Mouse (Mus musculus): Measurements from ENCODE around the gene Lhfpl3. TPM values are rescaled to one million over a fixed set of nuclear protein-coding genes. Genes with fewer than 3 reads are reported as not detected.

Lhfpl3 gene
- polyA plus RNA-seq, 1 experiment from 2014 or later = 22.4 TPM

- Histone ChIP-seq H3K27ac (replicated peaks) (no peak overlapping the region), H3K4me2 (no peak overlapping the region), H3K27me3 (no peaks in the 10 kb centered on the region), H3K4me3 (no peak overlapping the region), H3K9me3 (no peaks in the 10 kb centered on the region), H3K9ac (no peak overlapping the region), H3K36me3 (no peaks in the 10 kb centered on the region), H3K4me1 (replicated peaks) (peaks cover 14% of the 10 kb centered on the region)
- WGBS = 76% methylated on average over 1 of the region's 1 CpGs
- no peak for ATAC-seq (ENCODE audit: low FRiP score, low read depth)
Measured at GRCm38 (mm10) chr5:23166658-23167057, 420.8 kb downstream of the Lhfpl3 start.

GRCm38 (mm10) chr5:23189633-23190032 is 443.8 kb downstream of the Lhfpl3 start:
- Histone ChIP-seq H3K4me3 (no peak overlapping the region), H3K9me3 (no peaks in the 10 kb centered on the region), H3K4me1 (replicated peaks) (no peaks in the 10 kb centered on the region), H3K27ac (replicated peaks) (no peak overlapping the region), H3K9ac (no peak overlapping the region), H3K36me3 (no peaks in the 10 kb centered on the region), H3K4me2 (no peak overlapping the region), H3K27me3 (no peaks in the 10 kb centered on the region)
- ATAC-seq (ENCODE audit: low FRiP score, low read depth) = no peak
- 86% methylated on average over 6 of the region's 6 CpGs for WGBS

- Histone ChIP-seq H3K27me3 (no peaks in the 10 kb centered on the region), H3K36me3 (no peaks in the 10 kb centered on the region), H3K4me3 (no peak overlapping the region), H3K27ac (replicated peaks) (no peak overlapping the region), H3K4me2 (no peak overlapping the region), H3K4me1 (replicated peaks) (0 out of 2 replicates have a peak, but pooled peaks cover 4% of the 10 kb centered on the region), H3K9ac (no peak overlapping the region), H3K9me3 (no peaks in the 10 kb centered on the region)
- ATAC-seq (ENCODE audit: low FRiP score, low read depth) = peak; percentile 48; the same call in 1 of the 2 replicates
- WGBS = 46% methylated on average over 4 of the region's 4 CpGs
Measured at GRCm38 (mm10) chr5:23196879-23197278, 451.0 kb downstream of the Lhfpl3 start.

GRCm38 (mm10) chr5:23213086-23213485 is 467.2 kb downstream of the Lhfpl3 start:
- Histone ChIP-seq H3K36me3 (no peaks in the 10 kb centered on the region), H3K9ac (no peak overlapping the region), H3K9me3 (no peaks in the 10 kb centered on the region), H3K4me2 (no peak overlapping the region), H3K27me3 (no peaks in the 10 kb centered on the region), H3K4me1 (replicated peaks) (no peaks in the 10 kb centered on the region), H3K4me3 (no peak overlapping the region), H3K27ac (replicated peaks) (no peak overlapping the region)
- no peak for ATAC-seq (ENCODE audit: low FRiP score, low read depth)
- 73% methylated on average over 5 of the region's 5 CpGs for WGBS

- Histone ChIP-seq H3K9ac (no peak overlapping the region), H3K27me3 (no peaks in the 10 kb centered on the region), H3K9me3 (no peaks in the 10 kb centered on the region), H3K4me3 (no peak overlapping the region), H3K4me1 (replicated peaks) (no peaks in the 10 kb centered on the region), H3K27ac (replicated peaks) (no peak overlapping the region), H3K36me3 (no peaks in the 10 kb centered on the region), H3K4me2 (no peak overlapping the region)
- no peak for ATAC-seq (ENCODE audit: low FRiP score, low read depth)
- 92% methylated on average over 3 of the region's 3 CpGs for WGBS
Measured at GRCm38 (mm10) chr5:23214646-23215045, 468.8 kb downstream of the Lhfpl3 start.

- ATAC-seq (ENCODE audit: low FRiP score, low read depth) = no peak
- no peaks in the 10 kb centered on the region for H3K27me3 ChIP-seq
- H3K4me1 ChIP-seq (replicated peaks) = 0 out of 2 replicates have a peak, but pooled peaks cover 2% of the 10 kb centered on the region
- no peaks in the 10 kb centered on the region for H3K9me3 ChIP-seq
- WGBS = 88% methylated on average over 1 of the region's 1 CpGs
- H3K4me2 ChIP-seq = no peak overlapping the region
- no peak overlapping the region for H3K27ac ChIP-seq (replicated peaks)
- no peak overlapping the region for H3K9ac ChIP-seq
- H3K36me3 ChIP-seq = no peaks in the 10 kb centered on the region
- H3K4me3 ChIP-seq = no peak overlapping the region
Measured at GRCm38 (mm10) chr5:23219655-23220054, 473.8 kb downstream of the Lhfpl3 start.

- 18% methylated on average over 14 of the region's 14 CpGs for WGBS
- 0 out of 2 replicates have a peak overlapping the region, but pooled peaks have one; percentile 31 for H3K27ac ChIP-seq (replicated peaks)
Measured at GRCm38 (mm10) chr5:23224759-23225536, 479.1 kb downstream of the Lhfpl3 start.

GRCm38 (mm10) chr5:23225621-23226020 is 479.8 kb downstream of the Lhfpl3 start:
- H3K4me2 ChIP-seq = peak overlapping the region; percentile 55
- H3K27ac ChIP-seq (replicated peaks) = no peak overlapping the region
- no peaks in the 10 kb centered on the region for H3K36me3 ChIP-seq
- no peak overlapping the region for H3K9ac ChIP-seq
- no peaks in the 10 kb centered on the region for H3K27me3 ChIP-seq
- 20% methylated on average over 8 of the region's 8 CpGs for WGBS
- no peak overlapping the region for H3K4me3 ChIP-seq
- ATAC-seq (ENCODE audit: low FRiP score, low read depth) = peak; percentile 49; the same call in 1 of the 2 replicates
- H3K9me3 ChIP-seq = no peaks in the 10 kb centered on the region
- 0 out of 2 replicates have a peak, but pooled peaks cover 6% of the 10 kb centered on the region for H3K4me1 ChIP-seq (replicated peaks)

More at GRCm38 (mm10) chr5:23224759-23225536, 479.1 kb downstream of the Lhfpl3 start:
- peak overlapping the region; percentile 36 for H3K4me3 ChIP-seq
- H3K27me3 ChIP-seq = no peaks in the 10 kb centered on the region
- H3K4me1 ChIP-seq (replicated peaks) = 0 out of 2 replicates have a peak, but pooled peaks cover 6% of the 10 kb centered on the region
- H3K9ac ChIP-seq = peak overlapping the region; percentile 37; the same call in 1 of the 2 replicates
- no peaks in the 10 kb centered on the region for H3K9me3 ChIP-seq
- ATAC-seq (ENCODE audit: low FRiP score, low read depth) = peak; percentile 89
- H3K4me2 ChIP-seq = peak overlapping the region; percentile 55
- H3K36me3 ChIP-seq = no peaks in the 10 kb centered on the region

GRCm38 (mm10) chr5:23226753-23227152 is 480.9 kb downstream of the Lhfpl3 start:
- ATAC-seq (ENCODE audit: low FRiP score, low read depth) = no peak
- no peak overlapping the region for H3K9ac ChIP-seq

GRCm38 (mm10) chr5:23246974-23247373 is 501.1 kb downstream of the Lhfpl3 start:
- WGBS = 44% methylated on average over 4 of the region's 4 CpGs
- H3K4me1 ChIP-seq (replicated peaks) = no peaks in the 10 kb centered on the region; the same call in 1 of the 2 replicates
- no peaks in the 10 kb centered on the region for H3K9me3 ChIP-seq
- H3K27ac ChIP-seq (replicated peaks) = no peak overlapping the region
- H3K36me3 ChIP-seq = no peaks in the 10 kb centered on the region
- no peaks in the 10 kb centered on the region for H3K27me3 ChIP-seq
- no peak overlapping the region for H3K4me2 ChIP-seq
- no peak overlapping the region for H3K9ac ChIP-seq
- no peak overlapping the region for H3K4me3 ChIP-seq
- no peak for ATAC-seq (ENCODE audit: low FRiP score, low read depth)

More at GRCm38 (mm10) chr5:23226753-23227152, 480.9 kb downstream of the Lhfpl3 start:
- H3K4me1 ChIP-seq (replicated peaks) = 0 out of 2 replicates have a peak, but pooled peaks cover 6% of the 10 kb centered on the region
- no peaks in the 10 kb centered on the region for H3K9me3 ChIP-seq
- 68% methylated on average over 3 of the region's 3 CpGs for WGBS
- no peak overlapping the region for H3K27ac ChIP-seq (replicated peaks)
- H3K4me3 ChIP-seq = no peak overlapping the region
- H3K4me2 ChIP-seq = no peak overlapping the region
- H3K27me3 ChIP-seq = no peaks in the 10 kb centered on the region
- no peaks in the 10 kb centered on the region for H3K36me3 ChIP-seq

GRCm38 (mm10) chr5:23247784-23248183 is 501.9 kb downstream of the Lhfpl3 start:
- H3K4me3 ChIP-seq = no peak overlapping the region
- H3K4me1 ChIP-seq (replicated peaks) = no peaks in the 10 kb centered on the region; the same call in 1 of the 2 replicates
- WGBS = 92% methylated on average over 1 of the region's 1 CpGs
- no peaks in the 10 kb centered on the region for H3K36me3 ChIP-seq
- no peak overlapping the region for H3K9ac ChIP-seq
- no peaks in the 10 kb centered on the region for H3K27me3 ChIP-seq
- H3K9me3 ChIP-seq = no peaks in the 10 kb centered on the region
- no peak for ATAC-seq (ENCODE audit: low FRiP score, low read depth)
- H3K4me2 ChIP-seq = no peak overlapping the region
- no peak overlapping the region for H3K27ac ChIP-seq (replicated peaks)

- no peak overlapping the region for H3K9ac ChIP-seq
- H3K36me3 ChIP-seq = no peaks in the 10 kb centered on the region
Measured at GRCm38 (mm10) chr5:23248303-23248702, 502.4 kb downstream of the Lhfpl3 start.

More at GRCm38 (mm10) chr5:23248303-23248702, 502.4 kb downstream of the Lhfpl3 start:
- H3K4me3 ChIP-seq = no peak overlapping the region
- H3K27ac ChIP-seq (replicated peaks) = no peak overlapping the region
- no peaks in the 10 kb centered on the region for H3K9me3 ChIP-seq
- H3K27me3 ChIP-seq = no peaks in the 10 kb centered on the region
- no peaks in the 10 kb centered on the region; the same call in 1 of the 2 replicates for H3K4me1 ChIP-seq (replicated peaks)
- no peak for ATAC-seq (ENCODE audit: low FRiP score, low read depth)
- no peak overlapping the region for H3K4me2 ChIP-seq
